Mouse (Mus musculus) heart, adult 2 months (tissue): Measurements from ENCODE around the gene Vmn1r230.

Source experiments
- EP300 ChIP-seq: fragments of 200-500 bp; IDR thresholded peaks from 2 replicates; pipeline ENCODE4 v1.6.1; 2011; ENCODE audit warnings: low read depth, low read length, control low read depth; ENCODE audit not compliant: insufficient read depth
- POLR2A ChIP-seq: fragments of 200-500 bp; IDR thresholded peaks from 2 replicates; pipeline ENCODE4 v1.6.1; 2011; ENCODE audit warnings: mild to moderate bottlenecking, low read depth, low read length, control low read depth; ENCODE audit not compliant: insufficient read depth

- TF ChIP-seq EP300 (no peak), POLR2A (no peak)
Measured at GRCm38 (mm10) chr17:20811255-20811654, 29.0 kb upstream of the Vmn1r230 start, which contains the start of gene Vmn1r229.
